Mouse (Mus musculus): ENCODE data around the gene Arid2.

DNA sequence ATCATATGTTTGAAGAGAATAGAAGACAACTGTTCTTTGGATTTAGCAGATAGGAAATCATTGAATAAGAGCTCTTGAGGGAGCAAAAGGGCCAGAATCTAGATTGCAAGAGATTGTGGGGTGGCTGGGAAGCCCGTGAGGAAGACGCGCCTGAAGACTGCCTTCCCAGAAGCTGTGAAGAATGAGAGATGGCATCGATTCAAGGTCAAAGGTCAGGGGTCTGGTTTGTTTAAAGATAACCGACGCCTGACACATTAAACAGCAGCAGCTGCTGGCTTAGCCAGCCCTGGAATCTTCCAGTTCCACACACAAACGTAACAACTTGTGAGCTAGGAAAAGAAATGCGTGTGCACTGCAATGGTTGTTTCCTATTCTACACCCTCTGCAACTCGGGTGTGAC is 19.4 kb upstream of the Arid2 start:
- TF ChIP-seq GATA1 (IDR thresholded peaks at IDR 0.05; ENCODE audit: borderline replicate concordance, low read length) (no peak), FLI1 (IDR thresholded peaks at IDR 0.05; ENCODE audit: low read length) (no peak)
